Mouse (Mus musculus): ENCODE results near the gene Eps8l1. TPM values are rescaled to one million over a fixed set of nuclear protein-coding genes. Genes with fewer than 3 reads are reported as not detected.

Gene Eps8l1
- polyA plus RNA-seq, 1 experiment from 2014 or later = 15.5 TPM

DNA sequence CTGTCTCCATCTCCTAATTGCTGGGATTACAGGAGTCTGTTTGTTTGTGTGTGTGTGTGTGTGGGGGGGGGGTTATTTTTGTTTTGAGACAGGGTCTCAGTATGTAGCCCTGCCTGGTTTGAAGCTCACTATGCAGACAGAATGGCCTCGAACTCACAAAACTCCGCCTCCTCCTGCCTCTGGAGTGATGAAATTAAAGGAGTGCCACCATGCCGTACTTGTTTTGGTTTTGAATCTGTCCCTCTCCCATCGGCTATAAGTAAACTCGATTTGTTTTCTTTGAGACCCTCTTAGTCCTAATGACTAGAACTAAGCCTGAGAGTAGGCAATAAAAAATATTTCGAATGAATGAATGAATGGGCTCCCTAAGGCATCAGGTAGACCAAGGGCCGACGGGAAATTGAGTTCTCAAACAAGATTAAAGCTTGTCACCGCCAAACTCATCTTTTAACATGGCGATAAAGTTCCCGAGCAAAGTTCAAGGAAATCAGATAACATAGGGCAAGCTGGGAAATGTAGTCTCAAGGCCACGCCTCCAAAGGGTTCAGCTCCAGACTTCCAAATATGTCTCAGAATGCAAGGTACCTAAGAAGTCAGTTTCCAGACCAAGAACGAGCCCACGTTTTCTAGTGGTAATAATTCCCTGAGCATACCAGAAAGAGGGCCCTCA is 42.1 kb downstream of the Eps8l1 start:
- ATAC-seq (ENCODE audit: borderline replicate concordance, extremely low read depth, low FRiP score, low TSS enrichment) = no peak
- H3K9ac ChIP-seq = peak overlapping the region; percentile 89

DNA sequence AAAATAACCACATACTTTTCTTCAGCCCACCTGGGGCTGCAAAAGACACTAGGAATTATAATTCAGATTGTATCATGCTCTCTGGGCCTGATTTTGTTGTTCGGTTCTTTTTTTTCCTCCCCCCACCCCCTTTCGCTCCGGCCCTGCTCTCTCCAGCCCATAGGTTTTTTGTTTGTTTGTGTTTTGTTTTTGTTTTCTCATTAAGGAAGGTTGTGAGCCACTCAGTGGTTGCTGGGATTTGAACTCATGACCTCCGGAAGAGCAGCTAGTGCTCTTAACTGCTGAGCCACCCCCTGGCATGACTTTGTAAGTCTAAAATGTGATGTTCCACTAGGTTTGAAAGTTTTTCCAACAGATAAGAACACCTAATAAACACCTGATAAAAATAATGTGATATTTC is 42.6 kb downstream of the Eps8l1 start:
- Histone ChIP-seq H3K4me3 (no peak overlapping the region), H3K9me3 (no peaks in the 10 kb centered on the region), H3K4me2 (no peak overlapping the region), H3K27ac (0 out of 2 replicates have a peak overlapping the region, but pooled peaks have one; percentile 96), H3K36me3 (no peaks in the 10 kb centered on the region), H3K9ac (no peak overlapping the region), H3K4me1 (peaks cover 27% of the 10 kb centered on the region), H3K27me3 (no peaks in the 10 kb centered on the region)
- WGBS = 77% methylated on average over 4 of the region's 4 CpGs
- ATAC-seq (ENCODE audit: borderline replicate concordance, extremely low read depth, low FRiP score, low TSS enrichment) = no peak

More for the DNA sequence above, 42.1 kb downstream of the Eps8l1 start:
- Histone ChIP-seq H3K27me3 (no peaks in the 10 kb centered on the region), H3K4me3 (peak overlapping the region; percentile 95), H3K4me1 (peaks cover 32% of the 10 kb centered on the region), H3K4me2 (peak overlapping the region; percentile 76), H3K9me3 (no peaks in the 10 kb centered on the region), H3K36me3 (no peaks in the 10 kb centered on the region), H3K27ac (peak overlapping the region; percentile 96)
- 10% methylated on average over 14 of the region's 14 CpGs for WGBS

DNA sequence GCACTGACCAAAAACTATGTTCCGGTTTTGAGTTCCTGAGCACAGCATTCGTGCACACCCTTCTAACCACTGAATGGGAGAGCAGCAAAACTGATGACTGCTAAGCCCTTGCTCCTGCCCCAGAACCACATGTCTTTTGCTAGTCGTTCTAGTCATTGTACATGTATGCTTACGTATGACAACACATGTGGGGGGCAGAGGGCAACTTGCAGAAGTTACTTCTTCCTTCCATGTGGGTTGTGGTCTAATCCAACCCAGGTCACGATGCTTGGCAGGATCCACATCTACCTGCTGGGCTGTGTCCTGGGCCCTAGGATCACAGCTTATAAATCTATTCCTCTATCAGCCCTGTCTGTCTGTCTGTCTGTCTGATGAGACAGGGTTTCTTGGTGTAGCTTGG is 43.4 kb downstream of the Eps8l1 start:
- Histone ChIP-seq H3K4me3 (no peak overlapping the region), H3K36me3 (no peaks in the 10 kb centered on the region), H3K27ac (no peak overlapping the region), H3K4me2 (no peak overlapping the region), H3K4me1 (peaks cover 20% of the 10 kb centered on the region), H3K9me3 (no peaks in the 10 kb centered on the region), H3K9ac (no peak overlapping the region), H3K27me3 (no peaks in the 10 kb centered on the region; the same call in 1 of the 2 replicates)
- ATAC-seq (ENCODE audit: borderline replicate concordance, extremely low read depth, low FRiP score, low TSS enrichment) = no peak
- WGBS = 72% methylated on average over 5 of the region's 5 CpGs

DNA sequence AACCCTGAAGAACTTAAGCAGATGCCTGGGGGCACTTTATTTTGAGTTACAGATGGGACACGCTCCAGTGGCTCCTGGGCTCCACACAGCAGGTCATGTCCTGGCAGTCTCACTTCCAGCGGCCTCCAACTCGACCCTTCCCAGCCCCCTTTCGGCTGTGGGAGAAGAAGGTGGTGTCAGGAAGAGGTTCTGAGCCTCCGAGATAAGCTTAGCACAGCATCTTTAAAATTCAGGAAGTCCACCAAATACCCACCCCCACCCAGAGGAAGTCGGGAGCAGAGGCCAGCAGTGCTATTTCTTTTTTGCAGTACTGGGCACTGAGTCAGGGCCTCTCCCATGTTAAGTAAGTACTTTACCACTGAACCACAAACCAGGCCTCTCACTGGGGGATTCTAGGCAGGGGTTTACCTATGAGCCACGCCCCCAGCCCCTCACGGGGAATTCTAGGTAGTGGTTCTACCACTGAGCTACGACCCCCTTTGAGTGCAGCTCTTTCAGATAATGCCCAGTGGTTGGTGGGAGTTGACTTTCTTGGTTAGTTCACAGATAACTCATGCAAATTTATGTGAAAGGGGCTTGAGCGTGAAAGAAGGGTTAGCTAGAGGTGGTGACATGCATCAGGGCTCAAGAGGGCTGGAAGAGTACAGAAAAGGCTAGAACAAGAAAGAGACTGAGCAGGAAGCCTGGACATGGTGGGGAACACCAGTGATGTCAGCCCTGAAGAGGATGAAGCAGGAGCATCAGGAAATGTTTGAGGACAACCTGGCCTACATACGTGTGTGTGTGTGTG is 44.4 kb downstream of the Eps8l1 start:
- Histone ChIP-seq H3K4me3 (no peak overlapping the region), H3K9ac (no peak overlapping the region), H3K9me3 (no peaks in the 10 kb centered on the region), H3K27ac (no peak overlapping the region), H3K4me2 (no peak overlapping the region), H3K4me1 (peaks cover 17% of the 10 kb centered on the region), H3K27me3 (no peaks in the 10 kb centered on the region; the same call in 1 of the 2 replicates), H3K36me3 (no peaks in the 10 kb centered on the region)
- ATAC-seq (ENCODE audit: borderline replicate concordance, extremely low read depth, low FRiP score, low TSS enrichment) = no peak
- WGBS = 49% methylated on average over 11 of the region's 11 CpGs

DNA sequence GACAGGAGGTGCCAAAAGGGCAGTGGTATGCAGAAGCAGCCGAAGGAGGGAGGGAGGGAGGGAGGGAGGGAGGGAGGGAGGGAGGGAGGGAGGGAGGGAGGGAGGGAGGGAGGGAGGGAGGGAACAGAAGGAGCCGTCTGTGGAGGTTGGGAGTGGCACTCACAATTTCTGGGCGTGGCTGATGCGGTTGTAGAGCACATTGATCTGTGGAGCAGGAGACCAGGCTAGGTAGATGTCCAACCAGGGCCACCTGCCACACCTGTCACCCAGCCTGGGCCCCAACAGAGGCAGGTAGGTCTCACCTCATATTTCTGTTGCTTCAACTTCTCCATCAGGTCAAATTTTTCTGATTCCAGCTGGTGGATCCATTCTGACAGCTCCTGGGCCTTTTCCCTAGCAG is 46.7 kb downstream of the Eps8l1 start:
- Histone ChIP-seq H3K36me3 (no peaks in the 10 kb centered on the region), H3K4me3 (no peak overlapping the region), H3K4me2 (no peak overlapping the region), H3K27ac (no peak overlapping the region), H3K9ac (no peak overlapping the region), H3K9me3 (no peaks in the 10 kb centered on the region), H3K4me1 (peaks cover 20% of the 10 kb centered on the region), H3K27me3 (no peaks in the 10 kb centered on the region; the same call in 1 of the 2 replicates)
- no peak for ATAC-seq (ENCODE audit: borderline replicate concordance, extremely low read depth, low FRiP score, low TSS enrichment)
- 46% methylated on average over 3 of the region's 4 CpGs for WGBS

DNA sequence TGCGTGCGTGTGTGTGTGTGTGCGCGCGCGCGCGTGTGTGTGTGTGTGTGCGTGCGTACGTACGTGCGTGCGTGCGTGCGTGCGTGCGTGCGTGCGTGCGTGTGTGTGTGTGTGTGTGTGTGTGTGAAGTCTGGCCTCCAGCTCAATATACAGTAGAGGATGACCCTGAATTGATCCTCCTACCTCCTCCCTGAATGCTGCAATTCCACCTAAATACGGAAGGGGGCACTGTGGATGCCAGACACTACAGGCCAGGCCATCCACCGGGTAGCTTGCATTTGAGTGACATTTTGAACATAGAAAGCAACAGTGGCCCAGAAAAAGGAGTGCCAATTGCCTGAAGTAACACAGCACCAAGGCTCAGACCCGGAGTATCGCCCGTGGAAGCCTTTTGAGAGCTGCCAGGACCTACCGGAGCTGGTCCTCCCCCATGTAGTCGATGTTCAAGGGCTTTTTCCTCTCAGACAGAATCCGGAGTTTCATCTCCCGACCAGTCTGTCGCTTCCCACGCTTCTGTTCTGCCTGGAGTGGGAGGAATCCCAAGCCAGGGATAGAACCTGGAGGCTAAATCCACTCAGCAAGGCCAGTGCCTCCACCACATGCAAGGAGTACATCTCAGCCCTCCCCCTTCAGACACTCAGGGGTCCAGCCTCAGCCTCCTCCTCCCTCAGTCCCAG is 47.7 kb downstream of the Eps8l1 start:
- Histone ChIP-seq H3K4me3 (no peak overlapping the region), H3K9me3 (no peaks in the 10 kb centered on the region), H3K27me3 (no peaks in the 10 kb centered on the region; the same call in 1 of the 2 replicates), H3K4me1 (peaks cover 21% of the 10 kb centered on the region), H3K9ac (no peak overlapping the region), H3K36me3 (no peaks in the 10 kb centered on the region), H3K4me2 (no peak overlapping the region), H3K27ac (no peak overlapping the region)
- ATAC-seq (ENCODE audit: borderline replicate concordance, extremely low read depth, low FRiP score, low TSS enrichment) = no peak
- 66% methylated on average over 12 of the region's 32 CpGs for WGBS

DNA sequence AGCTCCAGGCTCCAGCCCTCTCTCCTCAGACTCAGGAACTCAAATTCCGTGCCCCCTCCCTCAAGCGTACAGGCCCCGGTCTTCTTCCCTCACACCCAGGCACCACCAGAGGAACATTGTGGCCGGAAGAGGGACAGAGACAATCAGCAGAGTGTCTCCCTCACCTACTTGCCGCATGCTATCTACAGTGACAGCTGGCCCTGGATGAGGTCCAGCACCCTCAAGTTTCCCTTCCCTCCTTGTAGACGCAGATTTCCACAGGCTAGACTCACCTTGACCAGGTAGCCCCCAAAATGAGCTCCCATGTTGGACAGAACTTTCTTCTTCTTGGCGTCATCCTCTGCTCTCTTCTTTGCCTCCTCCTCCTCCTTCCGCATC is 48.3 kb downstream of the Eps8l1 start:
- H3K27ac ChIP-seq = no peak overlapping the region
- H3K9ac ChIP-seq = no peak overlapping the region
- ATAC-seq (ENCODE audit: borderline replicate concordance, extremely low read depth, low FRiP score, low TSS enrichment) = no peak
- no peaks in the 10 kb centered on the region for H3K9me3 ChIP-seq
- 80% methylated on average over 8 of the region's 8 CpGs for WGBS
- H3K27me3 ChIP-seq = no peaks in the 10 kb centered on the region; the same call in 1 of the 2 replicates
- H3K4me2 ChIP-seq = no peak overlapping the region
- H3K4me3 ChIP-seq = no peak overlapping the region
- no peaks in the 10 kb centered on the region for H3K36me3 ChIP-seq
- peaks cover 21% of the 10 kb centered on the region for H3K4me1 ChIP-seq

DNA sequence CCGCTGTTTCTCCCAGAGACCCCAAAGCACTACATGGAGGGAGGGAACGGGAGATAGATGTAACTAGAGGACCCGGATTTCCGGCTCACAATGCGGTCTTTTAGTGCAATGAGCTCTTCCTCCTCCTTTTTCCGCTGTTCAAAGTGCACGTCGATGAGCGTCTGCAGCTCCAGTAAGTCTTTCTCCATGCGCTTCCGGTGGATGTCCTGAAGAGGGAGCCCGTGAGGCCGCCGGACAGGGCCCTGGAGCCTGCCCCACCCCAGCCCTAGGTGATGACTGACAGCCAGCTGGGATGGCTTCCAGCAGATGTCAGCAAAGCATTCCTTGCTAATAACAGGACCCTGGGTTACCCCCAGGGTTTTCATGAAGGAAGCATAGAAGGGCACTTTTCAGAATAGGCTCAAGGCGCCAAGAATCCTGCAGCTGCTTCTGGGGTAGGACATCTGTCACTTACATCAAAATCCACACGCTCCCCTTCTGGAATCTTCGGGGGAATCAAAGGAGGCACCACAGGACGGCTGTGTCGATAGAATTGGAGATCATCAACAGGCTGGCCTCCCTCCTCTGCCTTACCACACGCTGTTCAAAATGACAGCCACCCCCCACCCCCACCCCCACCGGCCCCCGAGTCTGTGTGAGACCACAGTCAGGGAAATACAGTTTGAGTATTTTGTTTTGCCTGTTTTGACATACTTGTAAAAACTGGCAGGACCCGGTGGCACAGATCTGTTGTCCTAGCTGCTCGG is 49.6 kb downstream of the Eps8l1 start:
- peaks cover 28% of the 10 kb centered on the region for H3K4me1 ChIP-seq
- peak overlapping the region; percentile 41 for H3K4me2 ChIP-seq
- no peaks in the 10 kb centered on the region for H3K36me3 ChIP-seq
- H3K9me3 ChIP-seq = no peaks in the 10 kb centered on the region
- H3K27me3 ChIP-seq = no peaks in the 10 kb centered on the region; the same call in 1 of the 2 replicates
- H3K27ac ChIP-seq = peak overlapping the region; percentile 69
- ATAC-seq (ENCODE audit: borderline replicate concordance, extremely low read depth, low FRiP score, low TSS enrichment) = peak; percentile 93
- WGBS = 9% methylated on average over 24 of the region's 24 CpGs
- H3K9ac ChIP-seq = no peak overlapping the region
- H3K4me3 ChIP-seq = no peak overlapping the region

DNA sequence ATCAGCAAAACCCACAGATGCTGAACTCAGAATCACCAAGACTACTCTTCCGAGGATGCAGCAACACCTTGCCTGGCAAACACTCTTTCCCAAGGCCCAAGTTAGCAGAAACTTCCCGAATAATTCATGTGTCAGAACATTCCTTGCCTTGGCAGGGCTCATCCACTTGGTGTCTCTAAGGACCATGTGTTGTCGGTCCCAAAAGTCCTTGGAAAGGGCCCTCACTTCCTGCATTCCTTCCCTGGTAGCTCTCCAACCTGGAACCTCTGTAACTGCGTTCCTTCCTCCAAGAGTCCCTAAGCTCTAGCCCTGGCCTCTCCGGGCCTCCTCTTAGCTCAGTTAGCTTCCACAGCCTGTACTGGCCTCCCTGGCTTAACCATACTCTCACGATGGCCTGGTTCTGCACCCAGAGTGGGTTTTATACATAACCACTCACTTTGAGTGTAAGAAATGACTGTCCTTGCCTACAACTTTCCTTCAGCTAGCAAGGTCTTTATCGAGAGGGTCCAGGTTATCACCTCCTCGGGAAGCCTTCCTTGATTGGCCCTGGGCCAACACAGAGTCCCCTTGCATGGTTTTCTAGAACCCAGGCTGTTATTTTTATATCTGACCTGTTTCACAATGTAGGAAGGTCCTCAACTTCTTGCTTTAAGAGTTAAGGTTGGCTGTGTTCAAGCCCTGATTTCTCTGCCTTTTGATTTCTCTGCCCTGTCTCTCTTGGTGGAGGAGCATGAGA is 51.2 kb downstream of the Eps8l1 start:
- no peaks in the 10 kb centered on the region; the same call in 1 of the 2 replicates for H3K27me3 ChIP-seq
- WGBS = 53% methylated on average over 8 of the region's 8 CpGs
- no peak overlapping the region for H3K9ac ChIP-seq
- H3K4me3 ChIP-seq = no peak overlapping the region
- H3K27ac ChIP-seq = no peak overlapping the region; the same call in 1 of the 2 replicates
- H3K4me1 ChIP-seq = peaks cover 36% of the 10 kb centered on the region
- no peaks in the 10 kb centered on the region for H3K36me3 ChIP-seq
- H3K4me2 ChIP-seq = no peak overlapping the region
- no peak for ATAC-seq (ENCODE audit: borderline replicate concordance, extremely low read depth, low FRiP score, low TSS enrichment)
- H3K9me3 ChIP-seq = no peaks in the 10 kb centered on the region

DNA sequence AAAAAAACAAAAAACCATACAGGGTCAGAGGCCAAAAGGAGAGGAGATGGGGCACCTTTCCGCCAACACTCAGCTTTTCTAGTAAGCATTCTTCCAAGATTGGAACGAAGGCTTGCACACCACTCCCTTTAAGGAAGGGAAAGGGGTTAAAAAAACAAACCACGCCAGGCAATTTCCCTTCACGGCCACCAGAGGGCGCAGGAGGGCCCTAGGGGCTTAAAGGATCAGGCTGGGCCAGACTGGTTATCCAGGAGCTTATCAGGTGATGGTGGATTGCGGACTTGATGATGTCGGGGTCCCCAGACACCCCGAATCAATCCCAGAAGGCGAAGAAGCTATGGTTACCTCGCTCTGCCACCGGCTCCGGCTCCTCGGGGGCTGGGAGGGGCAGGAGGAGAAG is 52.8 kb downstream of the Eps8l1 start:
- Histone ChIP-seq H3K4me1 (peaks cover 39% of the 10 kb centered on the region), H3K4me3 (no peak overlapping the region), H3K9ac (no peak overlapping the region), H3K27ac (no peak overlapping the region), H3K4me2 (no peak overlapping the region), H3K36me3 (no peaks in the 10 kb centered on the region), H3K27me3 (no peaks in the 10 kb centered on the region; the same call in 1 of the 2 replicates), H3K9me3 (no peaks in the 10 kb centered on the region)
- no peak for ATAC-seq (ENCODE audit: borderline replicate concordance, extremely low read depth, low FRiP score, low TSS enrichment)
- WGBS = 28% methylated on average over 13 of the region's 13 CpGs
